15 mouse cellular contexts compared by ENCODE assay signal in the genomic region with DNA sequence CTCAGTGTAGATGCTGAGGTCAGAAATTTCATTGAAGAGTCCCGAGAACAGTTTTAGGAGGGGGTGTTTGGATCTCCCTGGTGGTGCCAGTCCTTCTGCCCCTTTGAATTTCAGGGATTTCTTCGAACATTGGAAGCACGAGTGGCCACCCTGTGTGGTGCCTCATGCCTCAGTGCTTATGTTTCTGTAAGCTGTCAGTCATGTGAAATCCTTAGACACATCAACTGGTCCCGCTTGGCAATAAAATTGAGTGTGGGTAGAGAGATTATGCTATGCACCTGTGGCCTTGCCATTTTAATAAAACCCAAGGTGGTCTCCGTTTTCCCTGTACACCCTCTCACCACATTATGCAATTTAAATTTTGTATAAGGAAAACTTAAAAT.
DNase-seq lines count a peak whose midpoint lies in the region; ATAC-seq and TF ChIP-seq lines count a peak whose summit lies in the region.
"Had no signal": no experiment of that assay in that cellular context is flagged by ENCODE, and none has a peak within 500 bp of the region (broad histone marks: within the 10 kb centered on the region; RNA-seq: fewer than 3 reads in every experiment).

No protein-coding gene starts in this region.

- H3K4me2 ChIP-seq in hindbrain, embryonic 16.5 days (ENCODE audit: low read length) = no peak overlapping the region
- H3K4me2 ChIP-seq in midbrain, postnatal 0 days (ENCODE audit: low read depth, low read length, poor library complexity, severe bottlenecking) = no peak overlapping the region
- H3K4me2 ChIP-seq in intestine, embryonic 16.5 days (ENCODE audit: low read depth, low read length) = no peak overlapping the region
- H3K4me2 ChIP-seq: limb, embryonic 15.5 days had no signal

- H3K4me3 ChIP-seq in hindbrain, embryonic 16.5 days (ENCODE audit: low read length) = no peak overlapping the region
- no peak overlapping the region for H3K4me3 ChIP-seq in midbrain, postnatal 0 days (ENCODE audit: low read depth, low read length)
- H3K4me3 ChIP-seq in intestine, embryonic 16.5 days (ENCODE audit: low read length) = no peak overlapping the region
- H3K4me3 ChIP-seq: left cerebral cortex, adult 2 months; limb, embryonic 15.5 days had no signal

- intact Hi-C loops in left cerebral cortex, postnatal 4 days (cut with DNase I) = no loop called here
- intact Hi-C loops in left cerebral cortex, postnatal 14 days (cut with DNase I) = loop anchor here (10.0 kb wide), 1 partner anchor 139 kb away; the partner anchor contains the start of gene Zfand5

- H3K9ac ChIP-seq in hindbrain, embryonic 16.5 days (ENCODE audit: low read depth, low read length) = no peak overlapping the region
- H3K9ac ChIP-seq in midbrain, postnatal 0 days (replicated peaks; ENCODE audit: low read length, poor library complexity, severe bottlenecking) = no peak overlapping the region
- no peak overlapping the region for H3K9ac ChIP-seq in intestine, embryonic 16.5 days (ENCODE audit: low read depth, low read length)
- H3K9ac ChIP-seq: limb, embryonic 15.5 days had no signal

- peak; percentile 69 for ATAC-seq in cerebellum, adult (ENCODE audit: insufficient number of reproducible peaks, low FRiP score, low TSS enrichment)
- ATAC-seq in hindbrain, embryonic 16.5 days = peak; percentile 87
- peak; percentile 59; the same call in 1 of the 2 replicates for ATAC-seq in midbrain, postnatal 0 days (ENCODE audit: low FRiP score)
- ATAC-seq in intestine, embryonic 16.5 days = no peak
- ATAC-seq: inflammation-experienced regulatory T-cells, adult 6 months had no signal

- peaks cover 7% of the 10 kb centered on the region; the same call in 1 of the 2 replicates for H3K4me1 ChIP-seq in hindbrain, embryonic 16.5 days (ENCODE audit: control insufficient read depth, insufficient read depth, low read depth, low read length)
- peaks cover 4% of the 10 kb centered on the region; the same call in 1 of the 2 replicates for H3K4me1 ChIP-seq in midbrain, postnatal 0 days (ENCODE audit: insufficient read depth, low read length)
- H3K4me1 ChIP-seq in intestine, embryonic 16.5 days (ENCODE audit: control insufficient read depth, insufficient read depth, low read length) = no peaks in the 10 kb centered on the region
- H3K4me1 ChIP-seq: limb, embryonic 15.5 days had no signal

- H3K9me3 ChIP-seq in hindbrain, embryonic 16.5 days (ENCODE audit: control insufficient read depth, low read length) = no peaks in the 10 kb centered on the region
- no peaks in the 10 kb centered on the region for H3K9me3 ChIP-seq in midbrain, postnatal 0 days (ENCODE audit: low read length)
- no peaks in the 10 kb centered on the region for H3K9me3 ChIP-seq in intestine, embryonic 16.5 days (ENCODE audit: control insufficient read depth, low read length)
- H3K9me3 ChIP-seq: limb, embryonic 15.5 days had no signal

- H3K27ac ChIP-seq in hindbrain, embryonic 16.5 days (ENCODE audit: low read depth, low read length) = peak overlapping the region; percentile 26; the same call in 1 of the 2 replicates
- no peak overlapping the region for H3K27ac ChIP-seq in midbrain, postnatal 0 days (ENCODE audit: low read depth, low read length)
- H3K27ac ChIP-seq in intestine, embryonic 16.5 days (ENCODE audit: low read length) = no peak overlapping the region
- H3K27ac ChIP-seq: left cerebral cortex, adult 2 months; limb, embryonic 15.5 days; macrophage; stomach, postnatal 0 days had no signal

- no peak for TF ChIP-seq CTCF in midbrain, postnatal 0 days (IDR thresholded peaks at IDR 0.05)

- no peaks in the 10 kb centered on the region for H3K36me3 ChIP-seq in hindbrain, embryonic 16.5 days (ENCODE audit: control insufficient read depth, insufficient read depth, low read length)
- no peaks in the 10 kb centered on the region for H3K36me3 ChIP-seq in midbrain, postnatal 0 days (ENCODE audit: insufficient read depth, low read length)
- no peaks in the 10 kb centered on the region for H3K36me3 ChIP-seq in intestine, embryonic 16.5 days (ENCODE audit: control insufficient read depth, insufficient read depth, low read length)
- H3K36me3 ChIP-seq: limb, embryonic 15.5 days had no signal

- DNase-seq in cerebellum, postnatal 36 days = no peak
- DNase-seq in left cerebral cortex, postnatal 4 days = peak; percentile 82
- DNase-seq in left cerebral cortex, postnatal 14 days (ENCODE audit: low spot score in 2 of 2) = no peak
- DNase-seq in midbrain, postnatal 0 days (ENCODE audit: low spot score) = peak; percentile 83
- DNase-seq in lung, postnatal 25 days (ENCODE audit: low spot score) = no peak
- DNase-seq: lung, adult 18-20 months had no signal

- WGBS in hindbrain, embryonic 16.5 days = 23% methylated on average over 5 of the region's 5 CpGs
- WGBS in midbrain, postnatal 0 days = 25% methylated on average over 5 of the region's 5 CpGs
- WGBS in intestine, embryonic 16.5 days = 74% methylated on average over 5 of the region's 5 CpGs

- no peaks in the 10 kb centered on the region for H3K27me3 ChIP-seq in hindbrain, embryonic 16.5 days (replicated peaks; ENCODE audit: control insufficient read depth, insufficient read depth, low read length)
- H3K27me3 ChIP-seq in midbrain, postnatal 0 days (ENCODE audit: insufficient read depth, low read length) = no peaks in the 10 kb centered on the region
- H3K27me3 ChIP-seq in intestine, embryonic 16.5 days (replicated peaks; ENCODE audit: control insufficient read depth, insufficient read depth, low read length) = no peaks in the 10 kb centered on the region
- H3K27me3 ChIP-seq: CH12.LX; limb, embryonic 15.5 days had no signal

Comparison
In these comparisons a context has a peak if more than half of its experiments do, and no peak if none do; other contexts are left out.
1. DNase-seq: peak in left cerebral cortex, postnatal 4 days (single experiment) and midbrain, postnatal 0 days (single experiment); none in cerebellum, postnatal 36 days (0 of 2), left cerebral cortex, postnatal 14 days (0 of 2) and lung, postnatal 25 days (single experiment).